Mouse (Mus musculus) heart, postnatal 0 days (tissue): Measurements from ENCODE around the gene Rap1gap.

ENCODE experiments used
- CTCF ChIP-seq: IDR thresholded peaks from 2 replicates; pipeline ENCODE4 v1.5.1; 2016; ENCODE audit warnings: antibody characterized with exemption, control low read depth, low read depth
- EP300 ChIP-seq: IDR thresholded peaks from 2 replicates; pipeline ENCODE4 v1.6.1; 2016; ENCODE audit warnings: antibody characterized with exemption, low read depth

- TF ChIP-seq EP300, result no peak
- TF ChIP-seq CTCF, result no peak
These were observed 17.0 kb downstream of the Rap1gap start for GRCm38 (mm10) chr4:137681408-137682104.
